Mouse (Mus musculus) gastrocnemius, postnatal 10 days (tissue): ENCODE results near the gene Fat1. TPM values are rescaled to one million over a fixed set of nuclear protein-coding genes. Genes with fewer than 3 reads are reported as not detected.
A peak's percentile ranks its signal among the peaks of the same experiment; 100 is the strongest.
"Not testable (repeated sequence)": the region's sequence is repeated elsewhere in the genome, so short reads cannot be mapped to it uniquely, and the experiment has no call there.

Source experiments
- DNase-seq: peaks from one replicate; pipeline ENCODE4 v3.0.0; 2021; ENCODE audit warnings: mixed read lengths
- total RNA-seq, 2 experiments: library from RNA; stranded (reverse); gene quantifications; 2 replicates each; pipeline ENCODE4 v1.2.3; 2021

The Fat1 gene
- total RNA-seq, 2 experiments from 2014 or later: 17.8 to 30.4 TPM

DNA sequence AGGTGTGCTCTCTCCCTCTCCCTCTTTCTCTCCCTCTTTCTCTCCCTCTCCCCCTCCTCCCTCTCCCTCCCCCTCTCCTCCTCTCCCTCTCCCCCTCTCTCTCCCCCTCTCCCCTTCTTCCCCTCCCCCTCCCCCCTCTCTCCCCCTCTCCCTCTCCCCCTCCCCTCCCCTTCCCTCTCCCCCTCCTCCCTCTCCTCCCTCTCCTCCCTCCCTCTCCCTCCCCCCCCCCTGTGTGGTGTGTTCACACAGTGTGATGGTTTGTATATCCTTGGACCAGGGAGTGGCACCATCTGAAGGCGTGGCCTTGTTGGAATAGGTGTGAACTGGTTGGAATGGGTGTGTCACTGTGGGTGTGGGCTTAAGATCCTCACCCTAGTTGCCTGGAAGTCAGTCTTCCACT, 130.1 kb downstream of the Fat1 start:
- not testable (repeated sequence) for DNase-seq

DNA sequence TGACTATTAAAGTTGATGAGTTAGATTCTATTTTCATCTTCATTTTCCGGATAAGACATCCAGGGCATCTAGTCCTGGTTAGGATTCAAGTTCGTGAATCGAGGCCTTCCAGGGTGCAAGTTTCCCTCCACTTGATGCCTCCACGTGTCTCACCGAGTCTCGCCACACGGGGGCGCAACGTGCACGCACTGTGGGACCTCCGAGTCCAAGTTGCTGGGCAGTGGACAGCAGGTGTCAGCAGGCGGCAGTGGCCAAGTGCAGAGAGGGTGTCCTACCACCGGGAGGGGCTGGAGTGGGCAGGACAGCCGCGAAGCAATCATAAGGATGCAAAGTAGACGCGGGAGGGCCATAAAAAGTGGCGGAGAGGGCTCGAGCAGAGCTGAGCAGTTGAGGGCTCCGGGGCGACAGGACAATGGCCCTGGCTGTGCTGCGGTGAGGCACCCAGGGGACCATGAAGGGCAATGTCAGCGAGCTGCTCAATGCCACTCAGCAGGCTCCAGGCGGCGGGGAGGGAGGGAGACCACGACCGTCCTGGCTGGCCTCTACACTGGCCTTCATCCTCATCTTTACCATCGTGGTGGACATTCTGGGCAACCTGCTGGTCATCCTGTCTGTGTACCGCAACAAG, 133.6 kb downstream of the Fat1 start, which contains the start of gene Mtnr1a:
Gene Mtnr1a (plus strand): TSS at position 379 of the 628 bp plus-strand sequence.
- DNase-seq: peak; percentile 96

DNA sequence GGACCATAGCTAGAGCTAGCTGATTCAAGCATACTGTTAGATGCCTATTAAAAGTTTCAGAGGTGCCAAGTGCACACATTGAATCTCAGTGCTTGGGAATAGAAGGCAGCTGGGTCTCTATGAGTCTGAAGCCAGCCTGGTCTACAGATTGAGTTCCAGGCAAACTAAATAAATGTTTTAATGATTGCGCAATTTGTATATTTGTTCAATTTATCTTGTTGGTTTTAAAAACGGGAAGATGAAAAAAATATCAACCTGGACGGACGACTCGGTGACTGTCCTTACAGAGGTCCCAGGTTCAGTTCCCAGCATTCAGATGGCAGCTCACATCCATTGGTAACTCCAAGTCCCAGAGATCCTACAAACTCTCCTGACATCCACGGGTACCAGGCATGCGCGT, 135.7 kb downstream of the Fat1 start:
- no peak for DNase-seq

DNA sequence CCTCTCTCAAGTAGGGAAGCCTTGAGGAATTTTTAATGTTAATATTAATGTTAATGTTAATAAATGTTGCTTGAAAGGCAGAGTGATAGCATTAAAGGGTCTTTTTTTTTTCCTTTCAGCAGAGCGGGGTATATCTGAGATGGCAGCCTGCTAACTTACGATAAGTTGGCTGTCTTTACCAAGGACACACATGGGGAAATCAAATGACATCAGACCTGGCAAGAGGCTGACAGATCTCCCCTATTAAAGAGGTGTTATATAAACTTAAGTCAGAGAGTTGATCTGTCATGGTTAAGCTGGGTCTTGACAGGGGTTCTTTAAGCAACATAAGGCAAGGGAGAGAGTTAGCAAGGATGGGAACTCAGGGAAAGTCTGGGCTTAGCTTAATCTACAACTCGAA, 145.6 kb downstream of the Fat1 start:
- no peak for DNase-seq

GRCm38 (mm10) chr8:45093599-45093998, 158.4 kb downstream of the Fat1 start:
- DNase-seq: no peak

Other genes starting within 250 kb of the Fat1 start
- gene Mtnr1a, start 133.7 kb downstream of the Fat1 start, total RNA-seq: not detected